Mouse (Mus musculus) ES-E14 (cell line): ENCODE results near the gene Aph1c.

ENCODE experiments used
- CHD2 ChIP-seq: IDR thresholded peaks from 2 replicates; pipeline ENCODE4 v1.6.1; 2014; ENCODE audit warnings: mild to moderate bottlenecking, low read depth, low read length, inconsistent platforms
- HCFC1 ChIP-seq: IDR thresholded peaks from 2 replicates; pipeline ENCODE4 v1.6.1; 2012; ENCODE audit warnings: low read length, inconsistent platforms, borderline replicate concordance; ENCODE audit not compliant: insufficient read depth
- MAFK ChIP-seq: IDR thresholded peaks from 2 replicates; pipeline ENCODE4 v1.6.1; 2014; ENCODE audit warnings: mild to moderate bottlenecking, low read depth, low read length, inconsistent platforms; ENCODE audit not compliant: insufficient read depth
- ZNF384 ChIP-seq: IDR thresholded peaks from 2 replicates; pipeline ENCODE4 v1.6.1; 2012; ENCODE audit warnings: low read depth, low read length, inconsistent platforms

DNA sequence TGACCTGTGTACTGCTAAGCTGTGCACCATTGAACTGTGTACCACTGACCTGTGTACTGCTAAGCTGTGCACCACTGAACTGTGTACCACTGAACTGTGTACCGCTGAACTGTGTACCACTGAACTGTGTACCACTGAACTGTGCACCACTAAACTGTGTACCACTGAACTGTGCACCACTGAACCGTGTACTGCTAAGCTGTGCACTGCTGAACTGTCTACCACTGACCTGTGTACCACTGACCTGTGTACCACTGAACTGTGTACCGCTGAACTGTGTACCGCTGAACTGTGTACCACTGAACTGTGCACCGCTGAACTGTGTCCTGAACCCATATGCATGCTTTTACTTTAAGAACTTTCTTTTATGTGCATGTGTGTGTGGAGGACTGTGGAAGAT is 39.8 kb upstream of the Aph1c start:
- no peak for TF ChIP-seq CHD2
- TF ChIP-seq MAFK = no peak
- TF ChIP-seq HCFC1 = no peak
- no peak for TF ChIP-seq ZNF384
